Mouse (Mus musculus): ENCODE measurements around the gene Kcna2. TPM values are rescaled to one million over a fixed set of nuclear protein-coding genes. Genes with fewer than 3 reads are reported as not detected.

The Kcna2 gene
- 0.19 TPM for polyA plus RNA-seq (2017; shearing (Covaris generic))

GRCm38 (mm10) chr3:107100811-107101455, at the start of gene Kcna2:
Gene Kcna2 (plus strand): TSS chr3:107101146.

Other genes starting within 250 kb of the Kcna2 start
- gene Kcna3, start 65.0 kb upstream of the Kcna2 start, polyA plus RNA-seq (2017; shearing (Covaris generic)), result 49.9 TPM
- gene Kcna10, start 81.9 kb downstream of the Kcna2 start, polyA plus RNA-seq (2017; shearing (Covaris generic)), result not detected
- not detected for gene Cym, start 120.6 kb downstream of the Kcna2 start, polyA plus RNA-seq (2017; shearing (Covaris generic))
- not detected for gene A630076J17Rik, start 129.5 kb downstream of the Kcna2 start, polyA plus RNA-seq (2017; shearing (Covaris generic))
- not detected for gene Prok1, start 138.6 kb downstream of the Kcna2 start, polyA plus RNA-seq (2017; shearing (Covaris generic))
- gene Lamtor5, start 177.7 kb downstream of the Kcna2 start, polyA plus RNA-seq (2017; shearing (Covaris generic)), result 84.9 TPM
- not detected for gene Slc16a4, start 190.1 kb downstream of the Kcna2 start, polyA plus RNA-seq (2017; shearing (Covaris generic))
- 13.3 TPM for gene Rbm15, start 232.5 kb downstream of the Kcna2 start, polyA plus RNA-seq (2017; shearing (Covaris generic))